Mouse (Mus musculus): ENCODE results near the gene Srrm1.

DNA sequence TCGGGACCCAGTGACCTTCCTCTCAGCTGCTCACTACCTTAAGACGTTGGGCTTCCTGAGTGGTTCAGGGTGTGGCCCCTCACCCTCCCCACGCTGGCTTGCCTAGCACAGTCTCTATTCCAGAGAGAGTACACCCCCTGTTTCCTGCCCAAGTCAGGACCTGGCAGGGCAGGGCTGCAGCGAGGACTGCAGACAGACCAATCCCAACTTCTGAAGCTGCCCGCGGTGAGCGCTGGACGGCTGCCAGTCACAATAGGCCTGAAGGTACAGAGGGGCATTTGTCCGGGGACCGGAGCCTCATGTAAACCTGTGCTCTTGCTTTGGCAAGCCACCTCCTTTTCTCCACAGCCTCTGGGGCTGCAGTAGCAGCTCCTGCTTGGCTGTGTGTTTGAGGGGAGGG lies 32.5 kb upstream of the Srrm1 start:
- TF ChIP-seq CTCF (IDR thresholded peaks at IDR 0.05), result no peak
- TF ChIP-seq EP300 (IDR thresholded peaks at IDR 0.05), result no peak

Measured in lung, postnatal 0 days (tissue).